Mouse (Mus musculus): Measurements from ENCODE around the gene Gm38431. TPM values are rescaled to one million over a fixed set of nuclear protein-coding genes. Genes with fewer than 3 reads are reported as not detected.
"Not testable (repeated sequence)": the region's sequence is repeated elsewhere in the genome, so short reads cannot be mapped to it uniquely, and the experiment has no call there.

Gm38431 gene
- polyA plus RNA-seq, 1 experiment from 2014 or later, result 1.3 TPM

DNA sequence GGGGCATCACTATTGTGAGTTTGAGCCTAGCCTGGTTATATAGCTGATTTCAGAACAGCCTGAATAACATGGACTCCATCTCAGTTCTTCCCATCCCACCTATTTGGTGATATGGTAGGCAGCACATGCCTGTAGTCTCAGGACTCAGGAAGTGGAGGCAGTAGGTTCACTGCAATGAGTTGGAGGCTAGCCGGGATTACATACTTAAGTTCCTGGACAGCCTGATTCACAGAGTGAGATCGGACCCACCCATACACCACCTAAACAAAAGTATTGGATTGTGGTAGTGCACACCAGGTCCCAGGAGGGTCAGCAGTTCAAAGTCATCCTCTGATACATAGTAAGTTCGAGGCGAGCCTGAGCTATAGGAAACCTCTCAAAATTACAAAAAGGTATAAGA lies 19.2 kb downstream of the Gm38431 start:
- Histone ChIP-seq H3K27me3 (no peaks in the 10 kb centered on the region), H3K9me3 (no peaks in the 10 kb centered on the region), H3K4me2 (replicated peaks) (peak overlapping the region; percentile 86), H3K27ac (replicated peaks) (no peak overlapping the region), H3K4me3 (peak overlapping the region; percentile 57), H3K4me1 (peaks cover 20% of the 10 kb centered on the region), H3K9ac (replicated peaks) (peak overlapping the region; percentile 66), H3K36me3 (peaks cover 21% of the 10 kb centered on the region)
- 11% methylated on average over 4 of the region's 4 CpGs for WGBS
- ATAC-seq (replicated peaks), result 0 out of 2 replicates have a peak, but pooled peaks have one; percentile 1

DNA sequence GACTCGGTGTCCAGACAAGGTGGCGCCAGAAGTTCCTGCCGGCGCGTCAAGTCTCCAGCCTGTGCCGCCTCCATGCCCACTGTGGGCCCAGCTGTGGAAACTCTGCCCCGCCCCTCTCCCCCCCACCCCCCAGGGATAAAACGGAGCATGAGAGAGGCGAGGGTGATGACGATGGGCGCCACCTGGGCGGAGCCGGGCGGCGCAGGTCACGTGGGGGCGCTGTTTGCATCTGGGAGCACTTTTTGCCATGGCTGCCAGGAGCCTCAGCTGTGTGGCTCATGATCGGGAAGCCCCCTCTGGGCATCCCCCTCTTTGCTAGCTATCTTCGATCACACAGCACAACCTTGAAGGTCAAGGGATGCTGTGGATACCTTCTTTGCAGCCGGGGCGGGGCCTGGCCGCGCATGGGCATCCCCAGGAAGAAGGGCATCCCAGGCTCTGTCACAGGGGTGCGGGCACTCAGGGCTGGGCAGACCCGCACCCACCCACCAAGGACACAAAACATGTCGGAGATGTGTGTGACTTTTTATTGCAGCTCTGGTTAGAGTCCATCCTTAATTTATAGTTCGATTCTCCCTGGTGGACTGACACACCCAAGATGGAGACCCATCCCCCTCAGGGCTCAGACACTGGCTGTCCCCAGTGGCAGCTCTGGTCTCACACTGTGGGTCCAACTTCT lies 24.7 kb downstream of the Gm38431 start, which contains the start of gene Zglp1:
TSS of gene Zglp1 (minus strand) at position 88 of the 679 bp plus-strand sequence.
- no peak for ATAC-seq (replicated peaks)
- Histone ChIP-seq H3K36me3 (peaks cover 30% of the 10 kb centered on the region), H3K27ac (replicated peaks) (no peak within 1 kb of the TSS), H3K4me1 (peaks cover 6% of the 10 kb centered on the region), H3K4me3 (no peak within 1 kb of the TSS), H3K9me3 (no peaks in the 10 kb centered on the region), H3K27me3 (no peaks in the 10 kb centered on the region), H3K9ac (replicated peaks) (no peak within 1 kb of the TSS), H3K4me2 (replicated peaks) (no peak within 1 kb of the TSS)
- 89% methylated on average over 27 of the region's 27 CpGs for WGBS

DNA sequence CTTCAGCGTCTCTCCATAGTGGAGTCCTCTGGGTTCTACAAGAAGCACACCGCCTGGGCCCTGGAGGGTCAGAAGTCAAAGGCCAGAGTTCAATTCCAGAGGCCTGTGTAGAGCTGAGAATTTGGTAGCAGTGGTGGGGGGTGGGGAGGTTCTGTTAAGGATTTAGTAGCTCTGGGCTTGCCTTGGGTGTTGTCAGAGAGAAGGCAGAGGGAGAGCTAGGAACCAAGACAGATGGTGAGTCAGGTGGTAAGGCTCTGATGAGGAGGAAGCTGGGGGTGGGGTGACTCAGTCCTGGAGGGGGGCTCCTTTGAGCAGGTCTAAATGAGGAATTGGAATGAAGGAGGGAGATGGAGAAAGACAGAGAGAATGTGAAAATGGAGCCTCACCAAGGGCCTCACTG lies 28.9 kb downstream of the Gm38431 start:
- no peaks in the 10 kb centered on the region for H3K9me3 ChIP-seq
- no peak overlapping the region for H3K9ac ChIP-seq (replicated peaks)
- 100% methylated on average over 2 of the region's 2 CpGs for WGBS
- ATAC-seq (replicated peaks), result no peak
- H3K4me1 ChIP-seq, result no peaks in the 10 kb centered on the region
- no peak overlapping the region for H3K4me3 ChIP-seq
- H3K27me3 ChIP-seq, result no peaks in the 10 kb centered on the region
- H3K36me3 ChIP-seq, result peaks cover 30% of the 10 kb centered on the region
- H3K27ac ChIP-seq (replicated peaks), result no peak overlapping the region
- H3K4me2 ChIP-seq (replicated peaks), result no peak overlapping the region

DNA sequence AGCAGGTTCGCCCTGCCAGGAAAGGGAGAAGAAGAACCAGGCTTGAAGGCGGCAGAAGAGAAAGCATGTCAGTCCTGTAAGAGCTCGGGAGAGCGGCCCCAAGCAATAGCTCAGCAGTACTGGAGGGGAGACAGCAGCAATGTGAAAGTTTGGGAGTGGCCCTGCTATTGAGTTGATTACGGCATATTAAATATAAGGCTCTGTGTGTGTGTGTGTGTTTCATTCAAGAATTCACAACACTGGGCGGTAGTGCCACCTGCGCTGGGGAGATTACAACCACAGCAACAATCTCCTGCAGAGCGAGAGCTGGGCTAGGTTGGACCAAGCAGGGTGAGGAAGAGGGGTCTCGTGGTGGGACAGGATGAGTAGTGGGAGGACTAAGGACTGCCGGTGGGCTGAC lies 40.2 kb downstream of the Gm38431 start:
- Histone ChIP-seq H3K4me2 (replicated peaks) (no peak overlapping the region), H3K27ac (replicated peaks) (no peak overlapping the region), H3K9me3 (no peaks in the 10 kb centered on the region), H3K4me1 (no peaks in the 10 kb centered on the region), H3K4me3 (no peak overlapping the region), H3K9ac (replicated peaks) (no peak overlapping the region), H3K36me3 (no peaks in the 10 kb centered on the region), H3K27me3 (no peaks in the 10 kb centered on the region)
- WGBS, result 69% methylated on average over 10 of the region's 10 CpGs
- ATAC-seq (replicated peaks), result no peak

DNA sequence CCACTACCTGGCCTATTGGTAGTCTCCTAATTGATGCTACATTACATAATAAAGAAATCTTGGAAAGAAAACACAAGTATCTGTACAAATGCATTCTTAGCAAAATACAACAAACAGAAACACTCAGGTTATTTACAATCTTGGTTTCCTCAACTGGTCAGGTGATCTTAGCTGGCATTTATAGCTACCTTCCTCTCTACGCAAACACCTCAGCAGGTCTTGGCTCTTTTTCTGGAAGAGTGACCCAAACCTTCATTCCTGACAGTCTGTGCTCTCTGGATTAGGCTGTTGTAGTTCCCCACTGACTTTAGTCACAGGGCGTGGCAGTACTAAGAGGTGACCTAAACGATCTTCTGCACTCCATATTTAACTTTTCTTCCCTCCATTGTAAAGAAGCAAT lies 46.6 kb downstream of the Gm38431 start:
- Histone ChIP-seq H3K27ac (replicated peaks) (no peak overlapping the region), H3K4me2 (replicated peaks) (no peak overlapping the region), H3K4me3 (no peak overlapping the region), H3K36me3 (no peaks in the 10 kb centered on the region), H3K9ac (replicated peaks) (no peak overlapping the region), H3K4me1 (no peaks in the 10 kb centered on the region), H3K27me3 (0 out of 2 replicates have a peak, but pooled peaks cover 4% of the 10 kb centered on the region), H3K9me3 (no peaks in the 10 kb centered on the region)
- 83% methylated on average over 3 of the region's 3 CpGs for WGBS
- ATAC-seq (replicated peaks), result no peak

DNA sequence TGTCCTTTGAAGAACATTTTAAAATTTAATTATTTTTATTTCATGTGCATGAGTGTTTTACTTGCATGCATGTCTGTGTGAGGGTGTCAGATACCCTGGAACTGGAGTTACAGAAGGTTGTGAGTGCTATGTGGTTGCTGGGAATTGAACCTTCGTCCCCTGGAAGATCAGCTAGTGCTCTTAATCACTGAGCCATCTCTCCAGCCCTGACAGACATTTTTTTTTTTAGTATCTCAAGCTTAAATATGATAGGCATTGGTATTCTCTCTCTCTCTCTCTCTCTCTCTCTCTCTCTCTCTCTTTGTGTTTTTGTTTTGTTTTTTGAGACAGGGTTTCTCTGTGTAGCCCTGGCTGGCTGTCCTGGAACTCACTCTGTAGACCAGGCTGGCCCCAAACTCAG lies 47.0 kb downstream of the Gm38431 start:
- not testable (repeated sequence) for H3K27ac ChIP-seq (replicated peaks); H3K4me3 ChIP-seq; H3K9ac ChIP-seq (replicated peaks); H3K36me3 ChIP-seq; H3K4me2 ChIP-seq (replicated peaks); ATAC-seq (replicated peaks); H3K4me1 ChIP-seq; H3K9me3 ChIP-seq; H3K27me3 ChIP-seq
- 62% methylated on average over 1 of the region's 1 CpGs for WGBS

DNA sequence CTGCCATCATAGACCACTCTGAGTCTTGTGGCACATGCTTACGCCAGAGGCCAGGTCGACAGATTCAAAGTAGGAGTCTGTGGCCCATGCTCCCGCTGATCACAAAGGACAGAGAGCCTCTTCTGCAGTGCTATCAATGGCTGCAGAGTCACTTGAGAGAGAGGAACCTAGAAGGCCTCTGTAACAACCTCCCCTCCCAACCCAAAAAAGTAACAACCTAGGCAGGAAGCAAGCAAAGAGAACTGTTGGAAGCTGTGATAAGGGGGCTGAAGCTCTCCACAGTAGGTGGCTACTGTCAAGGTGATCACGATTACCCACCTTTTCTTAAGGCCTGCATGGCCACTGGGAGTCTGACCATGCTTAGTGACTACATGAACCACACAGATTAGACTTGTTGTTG lies 48.2 kb downstream of the Gm38431 start:
- ATAC-seq (replicated peaks), result no peak
- WGBS, result 88% methylated on average over 4 of the region's 4 CpGs
- Histone ChIP-seq H3K27me3 (peaks cover 17% of the 10 kb centered on the region), H3K9me3 (no peaks in the 10 kb centered on the region), H3K36me3 (no peaks in the 10 kb centered on the region), H3K9ac (replicated peaks) (no peak overlapping the region), H3K4me1 (no peaks in the 10 kb centered on the region), H3K27ac (replicated peaks) (no peak overlapping the region), H3K4me3 (no peak overlapping the region), H3K4me2 (replicated peaks) (no peak overlapping the region)

DNA sequence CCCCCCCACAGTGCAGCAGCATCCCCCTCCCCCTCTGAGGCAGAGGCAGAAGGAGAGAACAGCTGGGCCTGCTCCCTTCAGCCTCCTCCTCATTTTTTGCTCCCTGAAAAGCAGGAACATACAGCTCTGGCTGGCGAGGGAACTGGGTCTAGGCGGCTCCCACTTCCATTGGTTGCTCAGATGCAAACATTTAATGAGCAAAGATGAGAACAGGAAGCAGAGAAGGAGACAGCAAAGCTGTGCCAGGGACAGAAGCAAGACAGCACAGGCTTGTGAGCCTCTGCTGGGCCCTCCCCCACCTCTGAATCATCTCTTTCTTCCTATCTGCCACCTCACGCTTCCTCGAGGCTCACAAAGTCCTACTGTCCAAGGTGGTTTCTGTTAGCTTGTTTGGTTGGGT lies 50.5 kb downstream of the Gm38431 start:
- WGBS, result 44% methylated on average over 4 of the region's 4 CpGs

DNA sequence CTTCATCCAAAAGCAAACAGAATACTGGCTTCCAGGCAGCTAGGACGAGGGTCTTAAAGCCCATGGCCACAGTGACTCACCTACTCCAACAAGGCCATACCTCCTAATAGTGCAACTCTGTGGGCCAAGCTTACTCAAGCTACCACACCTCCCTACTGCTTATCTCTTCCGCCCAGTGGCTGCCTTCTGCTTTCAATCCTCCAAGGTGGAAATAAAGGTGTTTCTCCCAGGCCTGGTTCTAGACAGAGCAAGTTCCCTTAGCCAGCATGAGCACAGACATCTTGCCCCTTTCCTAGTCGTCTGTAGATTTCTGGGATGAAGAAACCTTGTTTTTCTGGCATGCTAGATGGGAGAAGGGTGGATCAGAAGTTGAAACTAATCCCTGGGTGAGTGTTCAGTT lies 52.0 kb downstream of the Gm38431 start:
- no peak overlapping the region for H3K9ac ChIP-seq (replicated peaks)
- no peaks in the 10 kb centered on the region for H3K36me3 ChIP-seq
- peaks cover 55% of the 10 kb centered on the region for H3K27me3 ChIP-seq
- no peaks in the 10 kb centered on the region for H3K9me3 ChIP-seq
- H3K27ac ChIP-seq (replicated peaks), result no peak overlapping the region
- 70% methylated on average over 3 of the region's 3 CpGs for WGBS
- no peak overlapping the region for H3K4me2 ChIP-seq (replicated peaks)
- H3K4me1 ChIP-seq, result peaks cover 26% of the 10 kb centered on the region
- no peak for ATAC-seq (replicated peaks)
- H3K4me3 ChIP-seq, result no peak overlapping the region

More for the DNA sequence above, 50.5 kb downstream of the Gm38431 start:
- H3K36me3 ChIP-seq, result no peaks in the 10 kb centered on the region
- no peak for ATAC-seq (replicated peaks)
- H3K27ac ChIP-seq (replicated peaks), result no peak overlapping the region
- peaks cover 16% of the 10 kb centered on the region for H3K4me1 ChIP-seq
- no peak overlapping the region for H3K9ac ChIP-seq (replicated peaks)
- no peak overlapping the region for H3K4me2 ChIP-seq (replicated peaks)
- H3K9me3 ChIP-seq, result no peaks in the 10 kb centered on the region
- H3K27me3 ChIP-seq, result peaks cover 39% of the 10 kb centered on the region
- H3K4me3 ChIP-seq, result no peak overlapping the region

DNA sequence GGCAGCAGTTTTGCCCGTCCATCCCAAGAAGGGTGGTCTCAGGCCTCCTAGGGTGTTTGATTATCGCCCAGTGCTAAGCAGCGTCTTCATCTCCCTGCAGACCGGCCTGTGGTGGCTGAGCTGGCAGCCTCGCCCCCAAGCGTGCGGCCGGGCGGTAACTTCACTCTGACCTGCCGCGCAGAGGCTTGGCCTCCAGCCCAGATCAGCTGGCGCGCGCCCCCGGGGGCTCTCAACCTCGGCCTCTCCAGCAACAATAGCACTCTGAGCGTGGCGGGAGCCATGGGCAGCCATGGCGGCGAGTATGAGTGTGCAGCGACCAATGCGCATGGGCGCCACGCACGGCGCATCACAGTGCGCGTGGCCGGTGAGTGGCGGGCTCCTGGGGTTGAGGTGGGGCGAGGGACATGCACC lies 54.3 kb downstream of the Gm38431 start:
- peak overlapping the region; percentile 64 for H3K9ac ChIP-seq (replicated peaks)
- under 1% methylated on average over 31 of the region's 31 CpGs for WGBS
- peaks cover 76% of the 10 kb centered on the region for H3K27me3 ChIP-seq
- no peaks in the 10 kb centered on the region for H3K36me3 ChIP-seq
- H3K4me2 ChIP-seq (replicated peaks), result peak overlapping the region; percentile 65
- H3K4me3 ChIP-seq, result peak overlapping the region; percentile 50
- H3K9me3 ChIP-seq, result no peaks in the 10 kb centered on the region
- H3K4me1 ChIP-seq, result peaks cover 39% of the 10 kb centered on the region
- ATAC-seq (replicated peaks), result peak; percentile 72
- no peak overlapping the region for H3K27ac ChIP-seq (replicated peaks)

DNA sequence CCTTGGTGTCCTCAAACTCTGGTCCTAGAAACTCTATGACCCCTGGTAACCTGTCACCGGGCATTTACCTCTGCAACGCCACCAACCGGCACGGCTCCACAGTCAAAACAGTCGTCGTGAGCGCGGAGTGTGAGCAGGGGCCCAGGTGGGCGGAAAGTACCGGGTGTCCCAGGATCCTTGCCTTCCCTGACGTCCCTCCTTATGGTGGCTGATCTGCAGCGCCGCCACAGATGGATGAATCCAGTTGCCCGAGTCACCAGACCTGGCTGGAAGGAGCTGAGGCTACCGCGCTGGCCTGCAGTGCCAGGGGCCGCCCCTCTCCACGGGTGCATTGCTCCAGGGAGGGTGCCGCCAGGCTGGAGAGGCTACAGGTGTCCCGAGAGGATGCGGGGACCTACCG lies 55.1 kb downstream of the Gm38431 start:
- Histone ChIP-seq H3K4me3 (peak overlapping the region; percentile 50), H3K27ac (replicated peaks) (no peak overlapping the region), H3K4me1 (peaks cover 47% of the 10 kb centered on the region), H3K36me3 (no peaks in the 10 kb centered on the region), H3K9me3 (no peaks in the 10 kb centered on the region), H3K9ac (replicated peaks) (no peak overlapping the region), H3K27me3 (peaks cover 85% of the 10 kb centered on the region), H3K4me2 (replicated peaks) (peak overlapping the region; percentile 65)
- WGBS, result 2% methylated on average over 22 of the region's 22 CpGs
- no peak for ATAC-seq (replicated peaks)

DNA sequence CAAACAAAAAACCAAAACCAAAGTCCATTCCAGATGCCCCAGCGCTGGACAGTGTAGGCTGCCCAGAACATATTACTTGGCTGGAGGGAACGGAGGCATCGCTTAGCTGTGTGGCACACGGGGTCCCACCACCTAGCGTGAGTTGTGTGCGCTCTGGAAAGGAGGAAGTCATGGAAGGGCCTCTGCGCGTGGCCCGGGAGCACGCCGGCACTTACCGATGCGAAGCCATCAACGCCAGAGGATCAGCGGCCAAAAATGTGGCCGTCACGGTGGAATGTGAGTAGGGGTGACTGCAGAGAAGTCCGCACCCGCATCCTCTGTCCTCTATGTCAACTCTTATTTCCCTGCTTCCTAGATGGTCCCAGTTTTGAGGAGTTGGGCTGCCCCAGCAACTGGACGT lies 55.6 kb downstream of the Gm38431 start:
- Histone ChIP-seq H3K27ac (replicated peaks) (no peak overlapping the region), H3K4me1 (peaks cover 52% of the 10 kb centered on the region), H3K9me3 (no peaks in the 10 kb centered on the region), H3K9ac (replicated peaks) (no peak overlapping the region), H3K36me3 (no peaks in the 10 kb centered on the region), H3K4me2 (replicated peaks) (peak overlapping the region; percentile 65; the same call in 1 of the 2 replicates), H3K4me3 (peak overlapping the region; percentile 50; the same call in 1 of the 2 replicates), H3K27me3 (peaks cover 86% of the 10 kb centered on the region)
- 7% methylated on average over 20 of the region's 20 CpGs for WGBS
- ATAC-seq (replicated peaks), result no peak

DNA sequence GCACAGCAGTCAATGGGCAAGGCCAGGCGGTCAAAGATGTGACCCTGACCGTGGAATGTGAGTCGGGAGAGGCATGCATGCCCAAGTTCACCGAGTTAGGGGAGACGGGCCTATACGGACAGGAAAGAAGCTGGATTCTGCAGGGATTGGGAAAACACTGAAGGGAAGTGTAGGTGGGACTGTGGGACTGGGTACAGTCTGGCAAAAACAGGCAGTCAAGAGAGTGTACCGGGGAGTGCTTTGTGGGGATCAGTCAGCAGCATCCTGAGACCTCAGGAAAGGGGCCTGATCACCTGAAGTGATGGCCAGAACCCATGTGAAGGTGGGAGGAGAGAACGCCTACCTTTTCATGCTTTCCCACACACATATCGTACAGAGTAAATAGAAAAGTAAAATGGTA lies 56.2 kb downstream of the Gm38431 start:
- Histone ChIP-seq H3K4me1 (peaks cover 58% of the 10 kb centered on the region), H3K4me2 (replicated peaks) (no peak overlapping the region), H3K27ac (replicated peaks) (no peak overlapping the region), H3K4me3 (peak overlapping the region; percentile 5), H3K9ac (replicated peaks) (no peak overlapping the region), H3K9me3 (no peaks in the 10 kb centered on the region), H3K27me3 (peaks cover 88% of the 10 kb centered on the region), H3K36me3 (no peaks in the 10 kb centered on the region)
- WGBS, result 15% methylated on average over 9 of the region's 9 CpGs
- no peak for ATAC-seq (replicated peaks)

All from forebrain, embryonic 15.5 days (tissue).